24 mouse cellular contexts compared by ENCODE assay signal in the genomic region with DNA sequence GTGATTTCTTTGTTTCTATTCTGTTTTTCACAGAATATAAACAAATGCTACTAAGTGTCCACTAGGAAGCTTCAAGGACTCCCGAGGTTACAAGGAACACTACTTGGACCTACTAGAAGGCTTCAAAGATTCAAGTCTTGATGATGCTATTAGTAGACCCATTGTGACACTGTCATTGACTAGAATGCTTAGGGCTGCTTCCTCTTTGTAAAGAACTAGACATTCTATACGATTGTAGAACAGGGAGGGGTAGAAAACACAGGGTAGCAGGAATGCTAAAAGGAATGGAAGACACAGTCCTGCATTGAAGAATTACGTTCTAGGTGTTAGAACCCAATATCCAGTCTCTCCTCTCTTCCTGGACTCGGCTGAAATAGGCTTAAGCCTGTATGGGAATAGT. TPM values are rescaled to one million over a fixed set of nuclear protein-coding genes. Genes with fewer than 3 reads are reported as not detected.
"Had no signal": no experiment of that assay in that cellular context is flagged by ENCODE, and none has a peak within 500 bp of the region (broad histone marks: within the 10 kb centered on the region; RNA-seq: fewer than 3 reads in every experiment).

A gene (minus strand): TSS at position 101 of the 400 bp plus-strand sequence.

- H3K9me3 ChIP-seq: megakaryocyte, embryonic 14.5 days; midbrain, embryonic 12.5 days; neural tube, embryonic 12.5 days had no signal

- H3K4me1 ChIP-seq: midbrain, embryonic 12.5 days; neural tube, embryonic 12.5 days had no signal

- H3K9ac ChIP-seq: liver, embryonic 14.5 days; lung, embryonic 14.5 days; midbrain, embryonic 12.5 days; neural tube, embryonic 12.5 days had no signal

- H3K4me2 ChIP-seq: lung, embryonic 14.5 days; midbrain, embryonic 12.5 days; neural tube, embryonic 12.5 days had no signal

- H3K36me3 ChIP-seq: midbrain, embryonic 12.5 days; neural tube, embryonic 12.5 days had no signal

- DNase-seq: lung, adult 18-20 months; lung, embryonic 14.5 days; lung, postnatal 10 days; lung, postnatal 36 days; midbrain, embryonic 14.5 days; right cerebral cortex, postnatal 14 days; spleen, adult 18-20 months; thymus, adult 18-20 months; thymus, postnatal 14 days; thymus, postnatal 36 days had no signal

- H3K4me3 ChIP-seq: megakaryocyte, embryonic 14.5 days; midbrain, embryonic 12.5 days; neural tube, embryonic 12.5 days had no signal

- H3K27me3 ChIP-seq: neural tube, embryonic 12.5 days had no signal

- H3K27ac ChIP-seq: liver, embryonic 14.5 days; macrophage; midbrain, embryonic 12.5 days; neural tube, embryonic 12.5 days had no signal

RNA-seq across cellular contexts. Expression of the gene that starts here (rescaled TPM):
- total RNA-seq: megakaryocyte progenitor cell, adult 5-6 weeks; midbrain, postnatal 0 days; monocyte, adult 5-6 weeks; neutrophil, adult 5-6 weeks had no signal
- polyA plus RNA-seq: liver, embryonic 14.5 days; liver, embryonic 16.5 days; lung, embryonic 16.5 days; macrophage; midbrain, embryonic 14.5 days; midbrain, postnatal 0 days; neural tube, embryonic 12.5 days; stomach, embryonic 14.5 days; stomach, embryonic 16.5 days; thymus, postnatal 0 days had no signal
